Mouse (Mus musculus): ENCODE measurements around the gene Grin3b. TPM values are rescaled to one million over a fixed set of nuclear protein-coding genes. Genes with fewer than 3 reads are reported as not detected.
A peak's percentile ranks its signal among the peaks of the same experiment; 100 is the strongest.

Grin3b gene
- polyA plus RNA-seq (2014; fragmentation: Nextera tagmentation; extraction: Ambion mirVana) = 0.19 and 0.29 TPM in 2 replicates

DNA sequence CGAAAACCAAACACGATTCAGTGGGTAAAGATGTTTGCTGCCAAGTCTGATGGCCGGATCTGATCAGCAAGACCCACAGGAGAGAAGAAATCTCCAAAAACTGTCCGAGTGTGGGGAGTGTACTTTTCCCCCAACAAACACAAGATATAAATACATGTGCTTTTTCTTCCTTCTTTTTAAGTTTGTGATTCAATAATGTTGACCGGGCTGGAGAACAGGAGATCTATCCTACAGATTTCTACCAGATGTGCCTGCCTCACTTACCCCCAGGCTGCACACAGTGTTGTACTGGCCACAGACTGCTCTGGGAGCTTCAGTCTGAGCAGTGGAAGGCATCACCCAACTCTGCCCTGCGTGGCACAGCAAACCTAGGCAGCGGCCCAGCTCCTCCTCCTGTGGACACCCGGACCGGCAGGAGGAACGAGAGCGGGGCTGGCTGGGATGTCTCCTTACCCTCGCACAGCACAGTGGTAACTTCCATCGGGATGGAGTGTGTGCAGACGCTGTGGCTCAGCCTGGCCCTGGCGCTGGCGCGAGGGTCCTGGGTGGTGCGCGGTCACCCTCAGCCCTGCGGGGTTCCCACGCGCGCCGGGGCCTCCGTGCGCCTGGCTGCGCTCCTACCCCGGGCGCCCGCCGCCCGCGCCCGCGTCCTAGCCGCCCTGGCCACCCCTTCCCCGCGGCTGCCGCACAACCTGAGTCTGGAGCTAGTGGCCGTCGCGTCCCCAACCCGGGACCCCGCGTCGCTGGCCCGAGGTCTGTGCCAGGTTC lies at the start of gene Grin3b:
Gene Grin3b, plus strand, starts transcription at position 301 of the 768 bp plus-strand sequence.
- Histone ChIP-seq H3K27ac (ENCODE audit: low read depth, low read length) (no peak within 1 kb of the TSS), H3K4me3 (ENCODE audit: low read length) (peak within 1 kb of the TSS; percentile 48), H3K4me1 (ENCODE audit: control insufficient read depth, insufficient read depth, low read length) (0 out of 2 replicates have a peak, but pooled peaks cover 7% of the 10 kb centered on the region), H3K4me2 (replicated peaks; ENCODE audit: low read depth, low read length) (peak within 1 kb of the TSS; percentile 93), H3K9me3 (ENCODE audit: control insufficient read depth, low read length) (no peaks in the 10 kb centered on the region), H3K27me3 (ENCODE audit: control insufficient read depth, insufficient read depth, low read length) (peaks cover 15% of the 10 kb centered on the region; the same call in 1 of the 2 replicates), H3K9ac (ENCODE audit: low read depth, low read length) (peak within 1 kb of the TSS; percentile 40), H3K36me3 (ENCODE audit: control insufficient read depth, insufficient read depth, low read length) (peaks cover 33% of the 10 kb centered on the region)
- WGBS = 9% methylated on average over 41 of the region's 47 CpGs
- peak; percentile 34; the same call in 1 of the 2 replicates for ATAC-seq (ENCODE audit: low FRiP score, low TSS enrichment)

DNA sequence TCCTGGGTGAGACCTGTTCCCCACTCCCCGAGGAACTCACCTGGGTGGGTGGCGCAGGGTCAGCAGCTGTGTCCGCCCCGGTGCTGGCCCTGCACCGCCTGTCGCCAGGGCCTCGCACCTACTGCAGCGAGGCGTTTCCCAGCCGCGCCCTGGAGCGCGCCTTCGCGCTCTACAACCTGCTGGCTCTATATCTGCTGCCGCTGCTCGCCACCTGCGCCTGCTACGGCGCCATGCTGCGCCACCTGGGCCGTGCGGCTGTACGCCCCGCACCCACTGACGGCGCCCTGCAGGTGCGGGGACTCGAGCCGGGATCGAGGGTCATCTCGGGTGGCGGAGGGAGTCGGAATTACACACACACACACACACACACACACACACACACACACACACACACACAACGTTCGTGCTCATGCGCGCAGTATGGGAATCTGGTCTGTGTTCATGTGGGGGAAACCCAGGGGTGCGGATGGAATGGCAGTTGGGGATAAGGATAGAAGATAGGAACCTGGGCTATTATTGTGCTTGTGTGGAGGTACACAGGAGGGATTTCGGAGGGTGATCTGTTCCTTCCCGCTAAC lies 49.5 kb upstream of the Grin3b start, which contains the start of gene R3hdm4:
Gene R3hdm4, minus strand, starts transcription at position 251 of the 578 bp plus-strand sequence.
- H3K4me1 ChIP-seq (ENCODE audit: control insufficient read depth, insufficient read depth, low read length) = peaks cover 24% of the 10 kb centered on the region
- WGBS = 6% methylated on average over 41 of the region's 41 CpGs
- no peak within 1 kb of the TSS for H3K27ac ChIP-seq (ENCODE audit: low read depth, low read length)
- no peaks in the 10 kb centered on the region for H3K36me3 ChIP-seq (ENCODE audit: control insufficient read depth, insufficient read depth, low read length)
- no peak for ATAC-seq (ENCODE audit: low FRiP score, low TSS enrichment)
- H3K9ac ChIP-seq (ENCODE audit: low read depth, low read length) = peak within 1 kb of the TSS; percentile 40
- H3K4me3 ChIP-seq (ENCODE audit: low read length) = peak within 1 kb of the TSS; percentile 20
- H3K4me2 ChIP-seq (replicated peaks; ENCODE audit: low read depth, low read length) = peak within 1 kb of the TSS; percentile 46
- no peaks in the 10 kb centered on the region for H3K9me3 ChIP-seq (ENCODE audit: control insufficient read depth, low read length)
- H3K27me3 ChIP-seq (ENCODE audit: control insufficient read depth, insufficient read depth, low read length) = peaks cover 58% of the 10 kb centered on the region

DNA sequence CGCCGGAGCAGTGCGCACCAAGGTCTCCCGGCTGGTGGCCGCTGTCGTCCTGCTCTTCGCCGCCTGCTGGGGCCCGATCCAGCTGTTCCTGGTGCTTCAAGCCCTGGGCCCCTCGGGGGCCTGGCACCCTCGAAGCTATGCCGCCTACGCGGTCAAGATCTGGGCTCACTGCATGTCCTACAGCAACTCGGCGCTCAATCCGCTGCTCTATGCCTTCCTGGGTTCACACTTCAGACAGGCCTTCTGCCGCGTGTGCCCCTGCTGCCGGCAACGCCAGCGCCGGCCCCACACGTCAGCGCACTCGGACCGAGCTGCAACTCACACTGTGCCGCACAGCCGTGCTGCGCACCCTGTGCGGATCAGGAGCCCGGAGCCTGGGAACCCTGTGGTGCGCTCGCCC lies 48.9 kb upstream of the Grin3b start:
- Histone ChIP-seq H3K4me3 (ENCODE audit: low read length) (peak overlapping the region; percentile 20), H3K9ac (ENCODE audit: low read depth, low read length) (peak overlapping the region; percentile 40), H3K9me3 (ENCODE audit: control insufficient read depth, low read length) (no peaks in the 10 kb centered on the region), H3K27ac (ENCODE audit: low read depth, low read length) (no peak overlapping the region), H3K36me3 (ENCODE audit: control insufficient read depth, insufficient read depth, low read length) (no peaks in the 10 kb centered on the region), H3K4me1 (ENCODE audit: control insufficient read depth, insufficient read depth, low read length) (peaks cover 27% of the 10 kb centered on the region), H3K27me3 (ENCODE audit: control insufficient read depth, insufficient read depth, low read length) (peaks cover 58% of the 10 kb centered on the region), H3K4me2 (replicated peaks; ENCODE audit: low read depth, low read length) (peak overlapping the region; percentile 46)
- ATAC-seq (ENCODE audit: low FRiP score, low TSS enrichment) = no peak
- 1% methylated on average over 34 of the region's 34 CpGs for WGBS

DNA sequence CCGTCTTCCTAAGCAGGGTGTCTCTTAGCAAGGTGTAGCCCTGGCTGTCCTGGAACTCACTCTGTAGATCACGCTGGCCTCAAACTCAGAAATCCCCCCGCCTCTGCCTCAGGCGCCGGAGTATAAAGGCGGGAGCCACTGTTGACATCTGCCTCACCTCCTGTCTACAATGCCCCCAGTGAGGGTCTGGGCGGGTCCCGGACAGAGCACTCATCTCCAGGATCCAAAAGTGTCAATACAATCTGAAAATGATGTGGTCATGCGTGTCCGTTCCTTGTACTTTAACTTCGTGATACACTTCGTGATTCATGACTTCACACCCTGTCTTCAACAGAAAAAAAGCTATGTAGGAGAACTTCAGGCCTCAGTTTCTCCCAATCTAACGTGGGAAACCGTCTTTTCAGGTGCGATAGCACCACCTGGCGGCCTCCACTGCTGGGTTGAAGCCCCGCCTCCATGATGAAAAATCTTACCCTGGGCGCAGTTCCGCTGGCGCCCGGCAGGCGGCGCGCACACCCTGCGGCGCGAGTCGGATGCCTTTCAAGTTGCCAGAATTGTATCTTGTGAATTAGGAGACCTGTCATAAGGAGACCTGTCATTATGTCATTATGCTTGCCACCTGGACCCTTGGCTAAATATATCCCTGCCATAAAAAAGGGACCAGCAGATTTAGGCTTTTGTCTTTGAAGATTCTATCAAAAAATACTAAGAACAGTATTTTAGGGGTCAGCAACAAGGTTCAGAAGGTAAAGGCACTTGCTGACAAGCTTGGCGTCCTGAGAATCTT lies 45.3 kb upstream of the Grin3b start:
- no peak for ATAC-seq (ENCODE audit: low FRiP score, low TSS enrichment)
- Histone ChIP-seq H3K36me3 (ENCODE audit: control insufficient read depth, insufficient read depth, low read length) (no peaks in the 10 kb centered on the region), H3K4me1 (ENCODE audit: control insufficient read depth, insufficient read depth, low read length) (peaks cover 37% of the 10 kb centered on the region), H3K27me3 (ENCODE audit: control insufficient read depth, insufficient read depth, low read length) (peaks cover 31% of the 10 kb centered on the region), H3K4me3 (ENCODE audit: low read length) (no peak overlapping the region), H3K9ac (ENCODE audit: low read depth, low read length) (no peak overlapping the region), H3K9me3 (ENCODE audit: control insufficient read depth, low read length) (no peaks in the 10 kb centered on the region), H3K27ac (ENCODE audit: low read depth, low read length) (no peak overlapping the region), H3K4me2 (replicated peaks; ENCODE audit: low read depth, low read length) (no peak overlapping the region; the same call in 1 of the 2 replicates)
- WGBS = 12% methylated on average over 29 of the region's 29 CpGs

DNA sequence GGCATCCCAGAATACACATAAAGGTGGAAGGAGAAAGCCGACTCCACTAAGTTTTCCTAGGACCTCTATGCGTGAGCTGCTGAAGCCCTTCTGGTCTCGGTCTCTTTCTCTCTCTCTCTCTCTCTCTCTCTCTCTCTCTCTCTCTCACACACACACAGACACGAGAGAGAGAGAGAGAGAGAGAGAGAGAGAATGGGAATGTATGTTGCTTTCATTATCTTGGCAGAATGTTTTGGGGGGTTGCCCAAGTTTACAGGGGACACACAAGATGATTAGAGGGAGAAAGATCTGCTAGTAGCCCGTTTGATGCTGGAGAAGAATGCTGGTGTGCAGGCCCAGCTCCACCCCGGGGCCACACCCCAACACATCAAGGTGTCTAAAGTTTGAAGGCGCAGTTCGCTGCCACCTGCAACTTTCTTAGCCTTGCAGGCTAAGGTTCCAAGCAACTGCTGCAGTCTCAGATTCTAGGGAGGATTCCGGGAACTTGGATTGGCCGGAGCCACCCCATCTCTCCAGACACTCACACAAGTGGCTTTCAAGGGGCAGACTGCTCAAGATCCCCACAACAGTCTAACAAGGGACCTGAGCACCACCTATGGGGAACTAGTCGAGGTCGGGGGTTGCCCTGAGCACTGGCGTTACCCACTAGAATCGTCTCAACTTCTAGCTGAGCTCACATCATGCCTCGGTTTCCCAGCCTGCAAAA lies 44.6 kb upstream of the Grin3b start:
- H3K27me3 ChIP-seq (ENCODE audit: control insufficient read depth, insufficient read depth, low read length) = peaks cover 23% of the 10 kb centered on the region
- peaks cover 32% of the 10 kb centered on the region for H3K4me1 ChIP-seq (ENCODE audit: control insufficient read depth, insufficient read depth, low read length)
- peaks cover 4% of the 10 kb centered on the region for H3K36me3 ChIP-seq (ENCODE audit: control insufficient read depth, insufficient read depth, low read length)
- peak overlapping the region; percentile 83 for H3K9ac ChIP-seq (ENCODE audit: low read depth, low read length)
- peak overlapping the region; percentile 88 for H3K4me2 ChIP-seq (replicated peaks; ENCODE audit: low read depth, low read length)
- peak; percentile 2; the same call in 1 of the 2 replicates for ATAC-seq (ENCODE audit: low FRiP score, low TSS enrichment)
- WGBS = 9% methylated on average over 15 of the region's 15 CpGs
- H3K27ac ChIP-seq (ENCODE audit: low read depth, low read length) = peak overlapping the region; percentile 97; the same call in 1 of the 2 replicates
- peak overlapping the region; percentile 74 for H3K4me3 ChIP-seq (ENCODE audit: low read length)
- no peaks in the 10 kb centered on the region for H3K9me3 ChIP-seq (ENCODE audit: control insufficient read depth, low read length)

DNA sequence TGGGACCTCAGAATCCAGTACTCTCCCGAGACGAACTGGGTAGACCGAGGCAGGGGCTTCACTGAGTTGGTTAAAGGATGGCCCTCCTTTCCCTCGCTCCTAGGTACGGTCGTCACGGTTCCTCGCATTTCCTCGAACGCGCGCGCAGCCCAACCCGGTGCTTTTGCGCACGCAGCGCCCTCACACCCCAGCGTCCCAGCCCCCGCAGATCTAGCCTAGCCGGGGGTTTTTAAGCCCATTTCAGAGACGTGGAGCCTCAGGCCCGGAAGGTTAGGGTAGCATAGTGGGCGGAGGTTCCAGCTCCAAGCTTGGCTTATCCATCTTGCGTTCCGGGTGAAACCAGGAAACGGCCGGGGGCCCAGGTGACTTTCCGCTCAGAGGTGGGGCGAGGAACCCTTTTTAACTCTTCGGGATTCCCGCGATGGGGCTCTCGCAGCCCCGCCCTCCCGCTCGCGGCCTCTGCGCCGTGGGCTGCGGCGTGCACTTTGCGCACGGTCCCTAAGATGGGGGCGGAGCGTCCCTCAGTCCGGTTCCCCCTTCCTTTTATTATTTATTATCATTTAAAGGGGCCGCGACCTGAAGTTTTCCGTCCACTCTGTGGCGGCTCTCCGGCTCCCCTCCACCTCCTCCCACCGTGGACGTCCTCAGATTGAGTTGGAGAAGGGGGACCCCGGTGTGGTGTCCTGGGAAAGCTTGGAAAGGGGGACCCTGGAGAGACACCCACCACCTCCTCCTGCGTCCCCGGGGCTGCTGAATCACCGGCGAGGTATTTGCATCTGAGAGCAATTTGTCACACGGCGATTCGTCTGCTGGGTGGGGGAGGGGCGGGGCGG lies 43.8 kb upstream of the Grin3b start, which contains the start of gene Arid3a:
Gene Arid3a, plus strand, starts transcription at position 553 of the 833 bp plus-strand sequence.
- H3K27me3 ChIP-seq (ENCODE audit: control insufficient read depth, insufficient read depth, low read length) = peaks cover 15% of the 10 kb centered on the region
- peak within 1 kb of the TSS; percentile 74 for H3K4me3 ChIP-seq (ENCODE audit: low read length)
- under 1% methylated on average over 63 of the region's 63 CpGs for WGBS
- peaks cover 28% of the 10 kb centered on the region for H3K4me1 ChIP-seq (ENCODE audit: control insufficient read depth, insufficient read depth, low read length)
- peaks cover 11% of the 10 kb centered on the region for H3K36me3 ChIP-seq (ENCODE audit: control insufficient read depth, insufficient read depth, low read length)
- peak within 1 kb of the TSS; percentile 88 for H3K4me2 ChIP-seq (replicated peaks; ENCODE audit: low read depth, low read length)
- peak within 1 kb of the TSS; percentile 83 for H3K9ac ChIP-seq (ENCODE audit: low read depth, low read length)
- H3K27ac ChIP-seq (ENCODE audit: low read depth, low read length) = peak within 1 kb of the TSS; percentile 97
- peak; percentile 70 for ATAC-seq (ENCODE audit: low FRiP score, low TSS enrichment)
- H3K9me3 ChIP-seq (ENCODE audit: control insufficient read depth, low read length) = no peaks in the 10 kb centered on the region

DNA sequence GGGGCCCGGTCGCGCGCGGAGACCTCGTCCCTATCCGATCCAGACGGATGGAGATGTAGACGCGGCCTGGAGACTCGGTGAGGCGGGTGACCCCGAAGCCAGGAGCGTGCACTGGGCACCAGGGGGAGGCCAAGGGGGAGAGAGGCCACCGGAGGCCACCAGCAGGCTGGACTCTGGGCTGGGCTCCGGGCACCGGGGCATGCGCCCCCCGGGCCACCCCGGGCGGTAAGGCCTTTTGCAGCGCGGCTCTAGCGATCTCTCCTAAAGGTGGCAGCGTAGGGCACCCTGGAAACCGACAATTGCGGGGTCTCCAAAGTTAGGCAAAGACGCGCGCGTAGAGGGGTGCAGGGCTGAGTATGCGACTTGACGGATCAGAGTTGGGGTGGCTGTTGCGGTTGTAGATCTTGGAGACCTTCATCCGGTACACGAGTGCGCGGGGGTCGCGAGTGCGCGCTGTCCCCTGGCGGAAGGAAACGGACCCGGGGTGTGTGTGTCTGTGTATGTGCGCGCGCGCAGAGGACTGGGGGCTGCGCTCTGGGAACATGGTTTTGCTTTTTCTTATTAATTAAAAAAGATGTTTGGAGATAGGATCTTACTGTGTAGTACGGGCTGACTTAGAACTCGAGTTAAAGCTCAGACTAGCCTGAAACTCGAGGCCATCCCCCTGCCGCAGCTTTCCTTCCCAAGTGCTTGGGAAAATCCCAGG lies 43.0 kb upstream of the Grin3b start:
- ATAC-seq (ENCODE audit: low FRiP score, low TSS enrichment) = peak; percentile 47
- Histone ChIP-seq H3K9ac (ENCODE audit: low read depth, low read length) (peak overlapping the region; percentile 83), H3K9me3 (ENCODE audit: control insufficient read depth, low read length) (no peaks in the 10 kb centered on the region), H3K27me3 (ENCODE audit: control insufficient read depth, insufficient read depth, low read length) (peaks cover 8% of the 10 kb centered on the region), H3K36me3 (ENCODE audit: control insufficient read depth, insufficient read depth, low read length) (peaks cover 19% of the 10 kb centered on the region), H3K4me1 (ENCODE audit: control insufficient read depth, insufficient read depth, low read length) (peaks cover 33% of the 10 kb centered on the region), H3K4me2 (replicated peaks; ENCODE audit: low read depth, low read length) (peak overlapping the region; percentile 88), H3K27ac (ENCODE audit: low read depth, low read length) (peak overlapping the region; percentile 97), H3K4me3 (ENCODE audit: low read length) (peak overlapping the region; percentile 74)
- WGBS = under 1% methylated on average over 52 of the region's 54 CpGs

Measured in kidney, embryonic 14.5 days (tissue).